Mouse (Mus musculus): ENCODE data around the gene Snrpd3. TPM values are rescaled to one million over a fixed set of nuclear protein-coding genes. Genes with fewer than 3 reads are reported as not detected.

The Snrpd3 gene
- polyA plus RNA-seq, 1 experiment from 2014 or later = 70.2 TPM

DNA sequence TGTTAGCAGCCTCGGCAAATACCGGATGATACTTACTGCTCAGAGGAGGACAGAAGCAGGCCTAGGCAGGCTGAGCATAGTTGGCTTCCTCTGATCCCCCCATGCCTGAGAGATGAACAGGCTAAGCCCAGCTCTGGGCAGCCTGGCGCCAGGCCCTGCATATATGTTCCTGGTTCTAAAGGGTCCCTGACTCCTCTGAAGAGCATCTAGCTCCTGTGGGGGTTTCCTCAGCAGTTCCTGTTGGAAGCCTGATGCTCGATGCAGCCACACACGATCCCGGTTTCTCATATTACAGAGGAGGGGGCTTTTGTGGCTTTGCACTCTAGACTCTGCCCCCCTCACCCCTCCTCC lies 43.2 kb downstream of the Snrpd3 start:
- H3K4me1 ChIP-seq (replicated peaks; ENCODE audit: control insufficient read depth, insufficient read depth) = no peaks in the 10 kb centered on the region
- WGBS = 30% methylated on average over 6 of the region's 6 CpGs
- H3K4me3 ChIP-seq (ENCODE audit: low read depth, low read length) = 0 out of 2 replicates have a peak overlapping the region, but pooled peaks have one; percentile 55
- peak overlapping the region; percentile 97; the same call in 1 of the 2 replicates for H3K4me2 ChIP-seq (replicated peaks; ENCODE audit: low read depth)
- H3K36me3 ChIP-seq (ENCODE audit: control insufficient read depth, insufficient read depth, low read length) = no peaks in the 10 kb centered on the region
- H3K9ac ChIP-seq (ENCODE audit: low read length) = no peak overlapping the region
- H3K27me3 ChIP-seq (ENCODE audit: control insufficient read depth, insufficient read depth, low read length) = 0 out of 2 replicates have a peak, but pooled peaks cover 2% of the 10 kb centered on the region
- TF ChIP-seq CTCF (IDR thresholded peaks at IDR 0.05; ENCODE audit: low read depth) = no peak
- no peak for TF ChIP-seq EP300 (optimal IDR thresholded peaks at IDR 0.05)
- no peak overlapping the region for H3K27ac ChIP-seq (replicated peaks)
- DNase-seq (ENCODE audit: low spot score) (no peak), ATAC-seq (ENCODE audit: low FRiP score, low TSS enrichment) (no peak)
- H3K9me3 ChIP-seq (ENCODE audit: control insufficient read depth, low read length) = no peaks in the 10 kb centered on the region

- Histone ChIP-seq H3K4me2 (replicated peaks; ENCODE audit: low read depth) (peak within 1 kb of the TSS; percentile 97; the same call in 1 of the 2 replicates), H3K4me1 (replicated peaks; ENCODE audit: control insufficient read depth, insufficient read depth) (no peaks in the 10 kb centered on the region), H3K27me3 (ENCODE audit: control insufficient read depth, insufficient read depth, low read length) (0 out of 2 replicates have a peak, but pooled peaks cover 2% of the 10 kb centered on the region), H3K36me3 (ENCODE audit: control insufficient read depth, insufficient read depth, low read length) (no peaks in the 10 kb centered on the region), H3K9me3 (ENCODE audit: control insufficient read depth, low read length) (no peaks in the 10 kb centered on the region), H3K27ac (replicated peaks) (no peak within 1 kb of the TSS), H3K4me3 (ENCODE audit: low read depth, low read length) (no peak within 1 kb of the TSS), H3K9ac (ENCODE audit: low read length) (no peak within 1 kb of the TSS)
- TF ChIP-seq CTCF (IDR thresholded peaks at IDR 0.05; ENCODE audit: low read depth) (no peak), EP300 (optimal IDR thresholded peaks at IDR 0.05) (no peak)
- ATAC-seq (ENCODE audit: low FRiP score, low TSS enrichment) (no peak), DNase-seq (ENCODE audit: low spot score) (no peak)
- WGBS = 51% methylated on average over 10 of the region's 10 CpGs
Observed at GRCm38 (mm10) chr10:75561071-75561654, 43.8 kb downstream of the Snrpd3 start, which contains the start of gene Ggt1. TSS of gene Ggt1 (plus strand) at chr10:75561604.

GRCm38 (mm10) chr10:75562596-75562995 lies 45.2 kb downstream of the Snrpd3 start:
- H3K27me3 ChIP-seq (ENCODE audit: control insufficient read depth, insufficient read depth, low read length) = 0 out of 2 replicates have a peak, but pooled peaks cover 2% of the 10 kb centered on the region
- H3K4me2 ChIP-seq (replicated peaks; ENCODE audit: low read depth) = no peak overlapping the region
- H3K4me1 ChIP-seq (replicated peaks; ENCODE audit: control insufficient read depth, insufficient read depth) = no peaks in the 10 kb centered on the region
- no peaks in the 10 kb centered on the region for H3K9me3 ChIP-seq (ENCODE audit: control insufficient read depth, low read length)
- H3K27ac ChIP-seq (replicated peaks) = no peak overlapping the region
- DNase-seq (ENCODE audit: low spot score) = no peak
- ATAC-seq (ENCODE audit: low FRiP score, low TSS enrichment) = no peak
- H3K36me3 ChIP-seq (ENCODE audit: control insufficient read depth, insufficient read depth, low read length) = no peaks in the 10 kb centered on the region
- H3K4me3 ChIP-seq (ENCODE audit: low read depth, low read length) = no peak overlapping the region
- H3K9ac ChIP-seq (ENCODE audit: low read length) = no peak overlapping the region
- WGBS = 80% methylated on average over 8 of the region's 8 CpGs
- no peak for TF ChIP-seq CTCF (IDR thresholded peaks at IDR 0.05; ENCODE audit: low read depth)

DNA sequence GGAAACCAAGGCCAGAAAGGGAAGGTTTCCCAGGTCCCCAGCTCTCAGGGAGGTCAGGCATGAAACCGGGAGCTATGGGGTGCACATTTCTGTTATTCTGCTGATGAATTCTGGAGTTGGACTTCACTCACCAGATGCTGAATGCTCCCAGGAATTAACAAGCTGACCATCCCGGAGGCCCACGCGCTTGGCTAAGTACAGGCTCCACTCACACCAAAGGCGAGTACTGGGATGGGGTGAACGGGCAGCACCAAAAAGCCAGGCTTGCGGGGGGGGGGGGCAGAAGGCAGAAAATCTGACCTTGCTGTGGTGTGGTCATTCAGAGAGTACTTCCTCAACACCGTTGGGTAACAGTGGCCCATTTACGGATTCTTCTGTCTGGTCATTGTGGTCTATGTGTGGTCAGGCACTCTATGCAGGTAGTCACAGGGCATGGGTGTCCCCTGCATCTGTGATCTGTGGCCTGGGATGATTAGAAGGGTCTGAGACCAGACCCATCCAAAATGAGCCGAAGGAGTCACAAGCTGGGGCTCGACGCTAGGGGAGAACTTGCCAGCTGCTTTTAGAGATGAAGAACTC lies 47.4 kb downstream of the Snrpd3 start:
- WGBS = 85% methylated on average over 12 of the region's 12 CpGs
- Histone ChIP-seq H3K27ac (replicated peaks) (no peak overlapping the region), H3K4me2 (replicated peaks; ENCODE audit: low read depth) (no peak overlapping the region), H3K4me3 (ENCODE audit: low read depth, low read length) (no peak overlapping the region), H3K9me3 (ENCODE audit: control insufficient read depth, low read length) (no peaks in the 10 kb centered on the region), H3K36me3 (ENCODE audit: control insufficient read depth, insufficient read depth, low read length) (no peaks in the 10 kb centered on the region), H3K27me3 (ENCODE audit: control insufficient read depth, insufficient read depth, low read length) (0 out of 2 replicates have a peak, but pooled peaks cover 2% of the 10 kb centered on the region), H3K4me1 (replicated peaks; ENCODE audit: control insufficient read depth, insufficient read depth) (no peaks in the 10 kb centered on the region), H3K9ac (ENCODE audit: low read length) (no peak overlapping the region)
- ATAC-seq (ENCODE audit: low FRiP score, low TSS enrichment) (no peak), DNase-seq (ENCODE audit: low spot score) (no peak)
- TF ChIP-seq CTCF (IDR thresholded peaks at IDR 0.05; ENCODE audit: low read depth) (no peak), EP300 (optimal IDR thresholded peaks at IDR 0.05) (no peak)

- Histone ChIP-seq H3K4me2 (replicated peaks; ENCODE audit: low read depth) (no peak overlapping the region), H3K27me3 (ENCODE audit: control insufficient read depth, insufficient read depth, low read length) (0 out of 2 replicates have a peak, but pooled peaks cover 2% of the 10 kb centered on the region), H3K4me1 (replicated peaks; ENCODE audit: control insufficient read depth, insufficient read depth) (no peaks in the 10 kb centered on the region), H3K36me3 (ENCODE audit: control insufficient read depth, insufficient read depth, low read length) (no peaks in the 10 kb centered on the region), H3K9me3 (ENCODE audit: control insufficient read depth, low read length) (no peaks in the 10 kb centered on the region), H3K9ac (ENCODE audit: low read length) (no peak overlapping the region), H3K4me3 (ENCODE audit: low read depth, low read length) (no peak overlapping the region), H3K27ac (replicated peaks) (no peak overlapping the region)
- TF ChIP-seq CTCF (IDR thresholded peaks at IDR 0.05; ENCODE audit: low read depth) (no peak), EP300 (optimal IDR thresholded peaks at IDR 0.05) (no peak)
- ATAC-seq (ENCODE audit: low FRiP score, low TSS enrichment) (no peak), DNase-seq (ENCODE audit: low spot score) (no peak)
- 53% methylated on average over 6 of the region's 6 CpGs for WGBS
Observed at GRCm38 (mm10) chr10:75565436-75565835, 48.1 kb downstream of the Snrpd3 start.

- TF ChIP-seq EP300 (optimal IDR thresholded peaks at IDR 0.05) = no peak
- TF ChIP-seq CTCF (IDR thresholded peaks at IDR 0.05; ENCODE audit: low read depth) = no peak
- Histone ChIP-seq H3K4me3 (ENCODE audit: low read depth, low read length) (no peak overlapping the region), H3K4me1 (replicated peaks; ENCODE audit: control insufficient read depth, insufficient read depth) (no peaks in the 10 kb centered on the region), H3K9me3 (ENCODE audit: control insufficient read depth, low read length) (no peaks in the 10 kb centered on the region), H3K36me3 (ENCODE audit: control insufficient read depth, insufficient read depth, low read length) (no peaks in the 10 kb centered on the region), H3K27me3 (ENCODE audit: control insufficient read depth, insufficient read depth, low read length) (0 out of 2 replicates have a peak, but pooled peaks cover 2% of the 10 kb centered on the region), H3K9ac (ENCODE audit: low read length) (no peak overlapping the region), H3K4me2 (replicated peaks; ENCODE audit: low read depth) (no peak overlapping the region), H3K27ac (replicated peaks) (no peak overlapping the region)
- ATAC-seq (ENCODE audit: low FRiP score, low TSS enrichment) (no peak), DNase-seq (ENCODE audit: low spot score) (no peak)
- WGBS = 72% methylated on average over 7 of the region's 7 CpGs
Observed at GRCm38 (mm10) chr10:75565906-75566305, 48.6 kb downstream of the Snrpd3 start.
